ENCODE assay signal across 35 mouse cellular contexts in the genomic region with DNA sequence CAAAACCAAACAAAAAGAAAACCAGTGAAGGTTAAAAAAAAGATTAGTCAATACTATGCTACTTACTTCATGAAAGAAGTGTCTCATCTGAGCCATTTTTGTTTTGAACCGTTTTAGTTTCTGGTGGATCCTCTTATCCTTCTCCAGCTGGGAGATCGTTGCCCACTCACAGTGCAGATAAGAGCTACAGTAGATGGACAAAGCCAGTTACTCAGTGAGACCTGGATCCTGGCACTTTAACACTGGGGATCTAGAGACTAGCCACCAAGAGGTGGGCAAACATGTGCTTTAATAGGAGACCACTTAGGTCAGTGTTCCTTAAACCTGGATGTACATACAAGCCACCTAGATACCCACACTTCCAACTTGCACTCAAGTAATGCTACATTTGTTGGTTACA.
"Had no signal": no experiment of that assay in that cellular context is flagged by ENCODE, and none has a peak within 500 bp of the region (broad histone marks: within the 10 kb centered on the region; RNA-seq: fewer than 3 reads in every experiment).

No protein-coding gene starts in this region.

- H3K9me3 ChIP-seq: heart, embryonic 10.5 days; heart, embryonic 12.5 days; heart, embryonic 13.5 days; heart, embryonic 15.5 days; hindbrain, embryonic 10.5 days; hindbrain, embryonic 12.5 days; hindbrain, embryonic 13.5 days; hindbrain, embryonic 15.5 days; intestine, embryonic 15.5 days; kidney, embryonic 15.5 days had no signal

- H3K4me2 ChIP-seq: heart, embryonic 11.5 days; heart, embryonic 12.5 days; heart, embryonic 13.5 days; heart, embryonic 15.5 days; hindbrain, embryonic 12.5 days; hindbrain, embryonic 13.5 days; hindbrain, embryonic 14.5 days; hindbrain, embryonic 15.5 days; intestine, embryonic 15.5 days; kidney, embryonic 15.5 days had no signal

- H3K9ac ChIP-seq: heart, embryonic 12.5 days; heart, embryonic 13.5 days; heart, embryonic 15.5 days; hindbrain, embryonic 12.5 days; hindbrain, embryonic 13.5 days; hindbrain, embryonic 14.5 days; hindbrain, embryonic 15.5 days; intestine, embryonic 15.5 days; kidney, embryonic 15.5 days had no signal

- H3K4me3 ChIP-seq: heart, adult 2 months; heart, embryonic 10.5 days; heart, embryonic 12.5 days; heart, embryonic 13.5 days; heart, embryonic 15.5 days; hindbrain, embryonic 10.5 days; hindbrain, embryonic 12.5 days; hindbrain, embryonic 13.5 days; hindbrain, embryonic 15.5 days; intestine, embryonic 15.5 days; kidney, embryonic 15.5 days; layer of hippocampus, adult 2 months had no signal

- H3K27ac ChIP-seq: heart, adult 2 months; heart, embryonic 10.5 days; heart, embryonic 13.5 days; heart, embryonic 15.5 days; hindbrain, embryonic 10.5 days; hindbrain, embryonic 12.5 days; hindbrain, embryonic 13.5 days; hindbrain, embryonic 14.5 days; hindbrain, embryonic 15.5 days; hindbrain, postnatal 0 days; intestine, embryonic 15.5 days; kidney, embryonic 15.5 days; kidney, postnatal 0 days; layer of hippocampus, adult 2 months had no signal

- H3K4me1 ChIP-seq: heart, embryonic 10.5 days; heart, embryonic 12.5 days; heart, embryonic 13.5 days; heart, embryonic 15.5 days; hindbrain, embryonic 10.5 days; hindbrain, embryonic 12.5 days; hindbrain, embryonic 13.5 days; hindbrain, embryonic 15.5 days; intestine, embryonic 15.5 days; kidney, embryonic 15.5 days had no signal

- ATAC-seq: hindbrain, embryonic 16.5 days; hindbrain, postnatal 0 days; inflammation-experienced regulatory T-cells, adult 6 months; intestine, embryonic 15.5 days; intestine, embryonic 16.5 days; intestine, postnatal 0 days had no signal

- DNase-seq: heart, adult 2 months; heart, postnatal 10 days; heart, postnatal 14 days; heart, postnatal 36 days; heart, postnatal 4 days; kidney, adult 11 months; kidney, adult 18-20 months; kidney, adult 2 months; kidney, adult 8-10 months; kidney, adult 9 months; kidney, postnatal 10 days; kidney, postnatal 14 days; kidney, postnatal 25 days; kidney, postnatal 36 days; kidney, postnatal 4 days; layer of hippocampus, adult 9-11 months had no signal

- H3K27me3 ChIP-seq: heart, embryonic 12.5 days; heart, embryonic 13.5 days; heart, embryonic 15.5 days; hindbrain, embryonic 12.5 days; hindbrain, embryonic 13.5 days; hindbrain, embryonic 15.5 days; intestine, embryonic 15.5 days; kidney, embryonic 15.5 days had no signal
